Mouse (Mus musculus) kidney, postnatal 0 days (tissue): ENCODE data around the gene Slc26a1. TPM values are rescaled to one million over a fixed set of nuclear protein-coding genes. Genes with fewer than 3 reads are reported as not detected.
A peak's percentile ranks its signal among the peaks of the same experiment; 100 is the strongest.

Experiments used
- ATAC-seq: fragments of 200-750 bp; cut with Nextera tagmentation; replicated peaks from 2 replicates; pipeline ENCODE4 v1.8.0; 2017; ENCODE audit warnings: low read depth, moderate number of reproducible peaks, moderate TSS enrichment, moderate library complexity; ENCODE audit not compliant: low FRiP score
- DNase-seq: peaks from one replicate; pipeline ENCODE4 v3.0.0-alpha.2; 2016; ENCODE audit warnings: low spot score
- H3K27ac ChIP-seq: fragments of 300-500 bp; sonication (generic); 2 replicates; pipeline ENCODE4 v1.5.1; 2014; ENCODE audit warnings: mild to moderate bottlenecking
- H3K27me3 ChIP-seq: fragments of 300-500 bp; sonication (generic); 2 replicates; pipeline ENCODE4 v1.6.1; 2014; ENCODE audit warnings: low read length, mixed read lengths; ENCODE audit not compliant: insufficient read depth
- H3K36me3 ChIP-seq: fragments of 300-500 bp; sonication (generic); 2 replicates; pipeline ENCODE4 v1.6.1; 2014; ENCODE audit warnings: low read length, mixed read lengths; ENCODE audit not compliant: insufficient read depth
- H3K4me1 ChIP-seq: fragments of 300-500 bp; sonication (generic); replicated peaks from 2 replicates; pipeline ENCODE4 v1.6.1; 2014; ENCODE audit warnings: antibody characterized with exemption, low read length, mixed read lengths; ENCODE audit not compliant: insufficient read depth
- H3K4me2 ChIP-seq: fragments of 300-500 bp; sonication (generic); 2 replicates; pipeline ENCODE4 v1.6.1; 2014; ENCODE audit warnings: mild to moderate bottlenecking, low read length, moderate library complexity, mixed read lengths
- H3K4me3 ChIP-seq: fragments of 300-500 bp; sonication (generic); replicated peaks from 2 replicates; pipeline ENCODE4 v1.5.1; 2014; ENCODE audit warnings: low read depth, low read length
- H3K9ac ChIP-seq: fragments of 300-500 bp; sonication (generic); 2 replicates; pipeline ENCODE4 v1.6.1; 2014; ENCODE audit warnings: low read depth, low read length
- H3K9me3 ChIP-seq: fragments of 300-500 bp; sonication (generic); replicated peaks from 2 replicates; pipeline ENCODE4 v1.6.1; 2016; ENCODE audit warnings: low read length, inconsistent platforms, mixed read lengths
- CTCF ChIP-seq: IDR thresholded peaks from 2 replicates; pipeline ENCODE4 v1.5.1; 2016; ENCODE audit warnings: antibody characterized with exemption, low read depth, mild to moderate bottlenecking, moderate library complexity
- WGBS: fragments of 180-500 bp; shearing (Covaris S2); extraction: QIAGEN DNeasy Blood & Tissue Kit; methylation state at CpG from one replicate; pipeline ENCODE4 v1.1.7; 2014; 5-methylcytosine and 5-hydroxymethylcytosine counted together
- polyA plus RNA-seq: library from polyadenylated mRNA; unstranded; fragments of >200 nt; fragmentation: Nextera tagmentation; extraction: Ambion mirVana; gene quantifications from 2 replicates; pipeline ENCODE4 v1.2.1, GENCODE M21; 2015

Slc26a1 gene
- polyA plus RNA-seq, 1 experiment from 2014 or later = 8.5 TPM

- H3K27me3 ChIP-seq = no peaks in the 10 kb centered on the region
- no peak overlapping the region for H3K4me2 ChIP-seq
- no peaks in the 10 kb centered on the region for H3K4me1 ChIP-seq
- WGBS = 75% methylated on average over 4 of the region's 4 CpGs
- no peak for TF ChIP-seq CTCF
- H3K36me3 ChIP-seq = no peaks in the 10 kb centered on the region
- ATAC-seq (no peak), DNase-seq (no peak)
- no peak overlapping the region for H3K4me3 ChIP-seq
- H3K27ac ChIP-seq = no peak overlapping the region
- H3K9ac ChIP-seq = no peak overlapping the region
- H3K9me3 ChIP-seq = no peaks in the 10 kb centered on the region
Measured at GRCm38 (mm10) chr5:108633676-108634075, 41.7 kb downstream of the Slc26a1 start.

GRCm38 (mm10) chr5:108629634-108630483 lies 45.5 kb downstream of the Slc26a1 start, which contains the start of the genes Gak and Tmem175:
Gene Gak (minus strand): TSS chr5:108629755.
Gene Tmem175 (plus strand): TSS chr5:108629770.
- WGBS = under 1% methylated on average over 58 of the region's 58 CpGs
- Histone ChIP-seq H3K9ac (peak within 1 kb of the TSS; percentile 95), H3K27me3 (no peaks in the 10 kb centered on the region), H3K27ac (peak within 1 kb of the TSS; percentile 95), H3K9me3 (no peaks in the 10 kb centered on the region), H3K36me3 (no peaks in the 10 kb centered on the region), H3K4me1 (0 out of 2 replicates have a peak, but pooled peaks cover 8% of the 10 kb centered on the region), H3K4me2 (peak within 1 kb of the TSS; percentile 94), H3K4me3 (peak within 1 kb of the TSS; percentile 88)
- DNase-seq = peak; percentile 96
- TF ChIP-seq CTCF = no peak
- peak; percentile 97 for ATAC-seq

- peak; percentile 29 for DNase-seq
Measured at GRCm38 (mm10) chr5:108628891-108629633, 46.3 kb downstream of the Slc26a1 start.

GRCm38 (mm10) chr5:108626050-108626660 lies 49.2 kb downstream of the Slc26a1 start:
- Histone ChIP-seq H3K9me3 (no peaks in the 10 kb centered on the region), H3K36me3 (peaks cover 32% of the 10 kb centered on the region; the same call in 1 of the 2 replicates), H3K4me1 (0 out of 2 replicates have a peak, but pooled peaks cover 8% of the 10 kb centered on the region), H3K27ac (no peak overlapping the region), H3K4me2 (no peak overlapping the region), H3K4me3 (no peak overlapping the region), H3K27me3 (no peaks in the 10 kb centered on the region), H3K9ac (no peak overlapping the region)
- no peak for DNase-seq
- no peak for TF ChIP-seq CTCF
- 88% methylated on average over 4 of the region's 4 CpGs for WGBS
- no peak for ATAC-seq

More at GRCm38 (mm10) chr5:108628891-108629633, 46.3 kb downstream of the Slc26a1 start:
- H3K9ac ChIP-seq = peak overlapping the region; percentile 95
- peaks cover 7% of the 10 kb centered on the region; the same call in 1 of the 2 replicates for H3K36me3 ChIP-seq
- peak overlapping the region; percentile 94 for H3K4me2 ChIP-seq
- H3K4me1 ChIP-seq = 0 out of 2 replicates have a peak, but pooled peaks cover 8% of the 10 kb centered on the region
- peak overlapping the region; percentile 88 for H3K4me3 ChIP-seq
- ATAC-seq = peak; percentile 72
- no peaks in the 10 kb centered on the region for H3K9me3 ChIP-seq
- WGBS = 1% methylated on average over 32 of the region's 32 CpGs
- peak overlapping the region; percentile 95 for H3K27ac ChIP-seq
- TF ChIP-seq CTCF = no peak
- H3K27me3 ChIP-seq = no peaks in the 10 kb centered on the region

GRCm38 (mm10) chr5:108621870-108622269 lies 53.5 kb downstream of the Slc26a1 start:
- Histone ChIP-seq H3K4me1 (no peaks in the 10 kb centered on the region), H3K27ac (no peak overlapping the region), H3K4me2 (no peak overlapping the region), H3K9ac (no peak overlapping the region), H3K9me3 (no peaks in the 10 kb centered on the region), H3K27me3 (no peaks in the 10 kb centered on the region), H3K4me3 (no peak overlapping the region), H3K36me3 (peaks cover 43% of the 10 kb centered on the region)
- WGBS = 69% methylated on average over 2 of the region's 2 CpGs
- no peak for ATAC-seq
- DNase-seq = no peak
- no peak for TF ChIP-seq CTCF

Other genes starting within 250 kb of the Slc26a1 start
- 745 and 753 TPM in 2 replicates for gene Atp5k, start 241.1 kb downstream of the Slc26a1 start, polyA plus RNA-seq
- gene Mfsd7a, start 226.7 kb downstream of the Slc26a1 start, polyA plus RNA-seq = 0.34 and 0.56 TPM in 2 replicates
- gene Pcgf3, start 214.3 kb downstream of the Slc26a1 start, polyA plus RNA-seq = 12.4 and 12.5 TPM in 2 replicates
- 0.20 and 0.27 TPM in 2 replicates for gene Cplx1, start 125.5 kb downstream of the Slc26a1 start, polyA plus RNA-seq
- 43.1 and 44.6 TPM in 2 replicates for gene Gak, start 45.8 kb downstream of the Slc26a1 start, polyA plus RNA-seq
- gene Tmem175, start 45.8 kb downstream of the Slc26a1 start, polyA plus RNA-seq = 27.8 and 28.1 TPM in 2 replicates
- gene Idua, start 15.2 kb downstream of the Slc26a1 start, polyA plus RNA-seq = 6.3 and 7.4 TPM in 2 replicates
- gene Dgkq, start 5.9 kb downstream of the Slc26a1 start, polyA plus RNA-seq = 6.5 and 6.9 TPM in 2 replicates
- gene Fgfrl1, start 16.8 kb upstream of the Slc26a1 start, polyA plus RNA-seq = 23.2 and 25.1 TPM in 2 replicates
- not detected in 2 replicates for gene Rnf212, start 99.4 kb upstream of the Slc26a1 start, polyA plus RNA-seq
- gene Tmed11, start 119.8 kb upstream of the Slc26a1 start, polyA plus RNA-seq = not detected in 2 replicates
- gene Vmn2r8, start 133.3 kb upstream of the Slc26a1 start, polyA plus RNA-seq = not detected in 2 replicates
- gene Vmn2r9, start 177.0 kb upstream of the Slc26a1 start, polyA plus RNA-seq = not detected in 2 replicates